Mouse (Mus musculus) bone marrow, adult 2 months (tissue): ENCODE data around the gene Rab15.

Source experiments
- CTCF ChIP-seq: fragments of 200-500 bp; IDR thresholded peaks from 2 replicates; pipeline ENCODE4 v1.5.1; 2011; ENCODE audit warnings: low read length, control low read depth; ENCODE audit not compliant: control insufficient read depth, insufficient read depth
- POLR2A ChIP-seq: fragments of 200-500 bp; IDR thresholded peaks from 2 replicates; pipeline ENCODE4 v1.6.1; 2011; ENCODE audit warnings: low read depth, mild to moderate bottlenecking, control low read depth, low read length, borderline replicate concordance; ENCODE audit not compliant: control insufficient read depth

DNA sequence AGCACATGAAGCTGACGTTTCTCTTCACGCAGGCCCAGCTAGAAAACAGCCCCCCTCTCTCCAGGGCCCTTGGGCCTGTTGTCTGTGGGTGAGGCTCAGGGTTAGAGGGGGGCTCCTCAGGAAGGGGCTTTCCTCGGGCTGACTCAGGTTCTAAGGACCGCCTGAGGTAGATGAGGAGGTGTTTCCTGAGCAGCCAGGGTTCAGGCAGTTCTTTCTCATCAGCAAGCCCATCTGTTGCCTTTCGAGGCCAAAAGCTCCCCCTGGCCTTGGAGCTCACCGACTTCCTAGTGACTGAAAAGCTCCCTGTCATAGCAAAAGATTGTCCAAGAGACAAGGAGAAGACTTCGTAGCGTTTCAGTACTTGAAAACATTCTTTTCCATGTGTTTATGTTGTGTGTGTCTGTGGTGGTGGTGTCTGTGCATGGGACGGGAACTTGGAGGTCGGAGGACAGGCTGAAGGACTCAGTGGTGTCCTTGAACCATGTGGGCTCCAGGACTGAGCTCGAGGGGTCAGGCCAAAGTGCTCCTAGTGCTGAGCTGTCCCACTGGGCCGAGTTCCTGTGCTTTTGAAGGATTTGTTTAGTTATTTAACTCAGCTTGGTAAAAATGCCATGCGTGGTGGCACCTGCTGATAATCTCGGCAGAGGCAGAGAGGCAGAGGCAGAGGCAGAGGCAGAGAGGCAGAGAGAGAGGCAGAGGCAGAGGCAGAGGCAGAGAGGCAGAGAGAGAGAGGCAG lies 45.9 kb upstream of the Rab15 start:
- TF ChIP-seq CTCF: no peak
- no peak for TF ChIP-seq POLR2A
